Mouse (Mus musculus): ENCODE measurements around the gene Ckap5. TPM values are rescaled to one million over a fixed set of nuclear protein-coding genes. Genes with fewer than 3 reads are reported as not detected.
"Not testable (repeated sequence)": the region's sequence is repeated elsewhere in the genome, so short reads cannot be mapped to it uniquely, and the experiment has no call there.

The Ckap5 gene
- polyA plus RNA-seq, 1 experiment from 2014 or later, result 123 TPM

DNA sequence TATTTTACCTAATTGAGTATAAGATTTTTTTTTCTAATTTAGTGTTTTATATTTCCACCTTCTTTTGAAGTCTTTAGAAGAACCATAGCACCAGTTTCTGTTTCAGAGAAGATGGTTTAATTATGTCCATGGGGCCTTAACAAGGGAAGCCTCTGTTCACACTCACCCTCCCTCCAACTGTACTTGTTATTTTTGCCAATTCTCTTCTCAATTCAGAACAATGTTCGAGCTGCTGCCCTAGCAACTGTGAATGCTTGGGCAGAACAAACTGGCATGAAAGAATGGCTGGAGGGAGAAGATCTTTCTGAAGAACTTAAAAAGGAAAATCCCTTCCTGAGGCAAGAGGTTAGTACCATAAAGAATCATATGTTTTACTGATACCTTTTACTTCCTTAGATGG lies 54.3 kb downstream of the Ckap5 start:
- DNase-seq (ENCODE audit: low spot score) (no peak), ATAC-seq (replicated peaks; ENCODE audit: insufficient number of reproducible peaks, low FRiP score, low TSS enrichment, low read depth) (no peak)
- no peaks in the 10 kb centered on the region for H3K27me3 ChIP-seq (ENCODE audit: control insufficient read depth, insufficient read depth, low read length)
- no peak overlapping the region for H3K4me3 ChIP-seq (ENCODE audit: low read depth, low read length)
- H3K4me1 ChIP-seq (ENCODE audit: control insufficient read depth, insufficient read depth, low read length), result no peaks in the 10 kb centered on the region
- H3K9ac ChIP-seq (replicated peaks; ENCODE audit: low read length), result no peak overlapping the region
- H3K9me3 ChIP-seq (replicated peaks; ENCODE audit: control insufficient read depth, low read length), result no peaks in the 10 kb centered on the region
- no peak overlapping the region for H3K27ac ChIP-seq (replicated peaks; ENCODE audit: low read depth, low read length)
- WGBS, result 96% methylated on average over 1 of the region's 1 CpGs
- H3K36me3 ChIP-seq (replicated peaks; ENCODE audit: control insufficient read depth, insufficient read depth, low read depth, low read length), result peaks cover 7% of the 10 kb centered on the region
- no peak overlapping the region for H3K4me2 ChIP-seq (ENCODE audit: low read depth, low read length)

DNA sequence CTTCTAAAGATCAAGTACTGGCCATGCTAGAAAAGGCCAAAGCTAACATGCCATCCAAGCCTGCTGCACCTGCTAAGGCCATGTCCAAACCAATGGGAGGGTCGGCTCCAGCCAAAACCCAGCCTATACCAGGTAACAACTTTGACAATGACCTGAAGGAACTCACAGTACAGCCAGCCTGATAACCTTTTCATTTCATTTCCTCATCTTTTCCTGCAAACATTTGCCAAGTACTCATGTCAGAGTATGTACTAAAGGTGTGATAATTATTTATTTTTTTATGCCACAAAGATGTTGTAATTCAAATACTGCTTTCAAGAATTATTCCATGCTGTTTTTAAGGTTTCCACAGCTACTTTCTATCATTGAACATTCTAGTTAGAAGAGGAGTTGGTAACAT lies 59.7 kb downstream of the Ckap5 start:
- no peak for DNase-seq (ENCODE audit: low spot score)
- H3K27ac ChIP-seq (replicated peaks; ENCODE audit: low read depth, low read length), result no peak overlapping the region
- H3K4me2 ChIP-seq (ENCODE audit: low read depth, low read length), result no peak overlapping the region
- H3K4me3 ChIP-seq (ENCODE audit: low read depth, low read length), result no peak overlapping the region
- WGBS, result 93% methylated on average over 1 of the region's 1 CpGs
- no peaks in the 10 kb centered on the region for H3K4me1 ChIP-seq (ENCODE audit: control insufficient read depth, insufficient read depth, low read length)
- no peaks in the 10 kb centered on the region for H3K9me3 ChIP-seq (replicated peaks; ENCODE audit: control insufficient read depth, low read length)
- H3K27me3 ChIP-seq (ENCODE audit: control insufficient read depth, insufficient read depth, low read length), result no peaks in the 10 kb centered on the region
- H3K9ac ChIP-seq (replicated peaks; ENCODE audit: low read length), result no peak overlapping the region
- peaks cover 13% of the 10 kb centered on the region for H3K36me3 ChIP-seq (replicated peaks; ENCODE audit: control insufficient read depth, insufficient read depth, low read depth, low read length)
- ATAC-seq (replicated peaks; ENCODE audit: insufficient number of reproducible peaks, low FRiP score, low TSS enrichment, low read depth), result no peak

DNA sequence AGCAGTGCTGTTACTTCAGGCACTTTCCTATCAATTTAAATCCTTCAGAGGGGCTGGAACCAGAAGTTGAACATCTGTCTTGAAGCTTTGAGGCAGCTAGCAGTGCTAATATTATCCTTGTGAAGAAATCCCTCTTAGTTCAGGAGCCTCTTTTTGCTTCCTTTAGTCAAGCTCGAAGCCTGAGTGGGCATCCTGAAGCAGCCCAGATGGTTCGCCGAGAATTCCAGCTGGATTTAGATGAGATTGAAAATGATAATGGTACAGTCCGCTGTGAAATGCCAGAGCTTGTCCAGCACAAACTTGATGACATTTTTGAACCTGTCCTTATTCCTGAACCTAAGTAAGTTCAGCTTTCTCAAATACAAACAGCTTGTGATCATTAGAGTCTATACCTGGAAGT lies 73.9 kb downstream of the Ckap5 start:
- 96% methylated on average over 4 of the region's 4 CpGs for WGBS

DNA sequence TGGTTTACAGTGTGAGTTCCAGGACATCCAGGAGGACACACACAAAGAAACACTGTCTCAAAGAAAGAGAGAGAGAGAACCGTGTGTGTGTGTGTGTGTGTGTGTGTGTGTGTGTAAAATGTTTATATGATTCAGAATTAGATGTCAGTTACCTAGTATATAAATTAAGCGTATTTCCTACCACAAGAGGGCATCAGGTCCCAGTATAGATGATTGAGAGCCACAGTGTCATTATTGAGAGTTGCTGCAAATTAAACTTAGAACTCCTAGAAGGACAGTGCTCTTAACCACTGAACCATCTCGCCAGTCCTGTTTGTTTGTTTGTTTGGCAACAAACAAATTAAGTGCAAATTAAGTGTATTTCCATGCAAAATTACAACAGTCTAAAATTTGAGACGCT lies 75.8 kb downstream of the Ckap5 start:
- ATAC-seq (replicated peaks; ENCODE audit: insufficient number of reproducible peaks, low FRiP score, low TSS enrichment, low read depth), result no peak
- WGBS, result 89% methylated on average over 4 of the region's 4 CpGs
- no peaks in the 10 kb centered on the region for H3K27me3 ChIP-seq (ENCODE audit: control insufficient read depth, insufficient read depth, low read length)
- DNase-seq (ENCODE audit: low spot score), result peak; percentile 11
- H3K36me3 ChIP-seq (replicated peaks; ENCODE audit: control insufficient read depth, insufficient read depth, low read depth, low read length), result peaks cover 18% of the 10 kb centered on the region
- no peak overlapping the region for H3K27ac ChIP-seq (replicated peaks; ENCODE audit: low read depth, low read length)
- no peak overlapping the region for H3K4me3 ChIP-seq (ENCODE audit: low read depth, low read length)
- H3K4me1 ChIP-seq (ENCODE audit: control insufficient read depth, insufficient read depth, low read length), result no peaks in the 10 kb centered on the region
- H3K9me3 ChIP-seq (replicated peaks; ENCODE audit: control insufficient read depth, low read length), result no peaks in the 10 kb centered on the region
- no peak overlapping the region for H3K4me2 ChIP-seq (ENCODE audit: low read depth, low read length)
- no peak overlapping the region for H3K9ac ChIP-seq (replicated peaks; ENCODE audit: low read length)

More for the DNA sequence above, 73.9 kb downstream of the Ckap5 start:
- Histone ChIP-seq H3K27ac (replicated peaks; ENCODE audit: low read depth, low read length) (no peak overlapping the region), H3K4me1 (ENCODE audit: control insufficient read depth, insufficient read depth, low read length) (no peaks in the 10 kb centered on the region), H3K9ac (replicated peaks; ENCODE audit: low read length) (no peak overlapping the region), H3K4me2 (ENCODE audit: low read depth, low read length) (no peak overlapping the region), H3K9me3 (replicated peaks; ENCODE audit: control insufficient read depth, low read length) (no peaks in the 10 kb centered on the region), H3K4me3 (ENCODE audit: low read depth, low read length) (no peak overlapping the region), H3K27me3 (ENCODE audit: control insufficient read depth, insufficient read depth, low read length) (no peaks in the 10 kb centered on the region), H3K36me3 (replicated peaks; ENCODE audit: control insufficient read depth, insufficient read depth, low read depth, low read length) (peaks cover 24% of the 10 kb centered on the region)
- ATAC-seq (replicated peaks; ENCODE audit: insufficient number of reproducible peaks, low FRiP score, low TSS enrichment, low read depth), result no peak
- no peak for DNase-seq (ENCODE audit: low spot score)

DNA sequence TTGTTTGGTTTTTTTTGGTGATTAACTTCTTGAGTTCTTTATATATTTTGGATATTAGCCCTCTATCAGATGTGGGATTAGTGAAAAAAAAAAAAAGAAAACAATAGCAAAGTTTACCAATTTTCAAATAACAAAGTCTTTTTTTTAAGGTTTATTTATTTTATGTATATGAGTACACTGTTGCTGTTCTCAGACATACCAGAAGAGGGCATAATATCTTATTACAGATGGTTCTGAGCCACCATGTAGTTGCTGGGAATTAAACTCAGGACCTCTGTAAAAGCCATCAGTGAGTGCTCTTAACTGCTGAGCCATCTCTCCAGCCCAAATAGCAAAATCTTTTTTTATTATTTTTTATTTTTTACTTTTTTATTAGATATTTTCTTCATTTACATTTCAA lies 82.8 kb downstream of the Ckap5 start:
- not testable (repeated sequence) for H3K36me3 ChIP-seq (replicated peaks; ENCODE audit: control insufficient read depth, insufficient read depth, low read depth, low read length); H3K4me1 ChIP-seq (ENCODE audit: control insufficient read depth, insufficient read depth, low read length); H3K9me3 ChIP-seq (replicated peaks; ENCODE audit: control insufficient read depth, low read length); DNase-seq (ENCODE audit: low spot score); H3K27ac ChIP-seq (replicated peaks; ENCODE audit: low read depth, low read length); ATAC-seq (replicated peaks; ENCODE audit: insufficient number of reproducible peaks, low FRiP score, low TSS enrichment, low read depth); H3K4me2 ChIP-seq (ENCODE audit: low read depth, low read length); H3K4me3 ChIP-seq (ENCODE audit: low read depth, low read length); H3K27me3 ChIP-seq (ENCODE audit: control insufficient read depth, insufficient read depth, low read length); H3K9ac ChIP-seq (replicated peaks; ENCODE audit: low read length)

DNA sequence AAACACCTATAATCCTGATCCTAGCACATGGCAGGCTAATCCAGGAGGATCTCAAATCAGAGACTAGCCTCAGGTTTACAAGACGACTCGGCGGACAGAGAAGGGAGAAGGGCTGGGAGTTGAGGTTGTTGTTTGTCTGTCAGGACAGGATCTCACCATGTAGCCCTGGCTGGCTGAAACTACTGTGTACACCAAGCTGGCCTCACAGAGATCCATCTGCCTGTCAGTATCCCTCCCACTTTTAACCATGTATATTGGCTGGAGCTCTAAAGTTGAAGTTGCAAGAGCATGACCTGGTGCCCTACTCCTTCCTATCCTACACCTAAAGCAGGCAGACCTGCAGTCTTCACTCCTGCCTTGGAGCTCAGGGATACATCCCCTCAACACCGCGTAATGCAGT lies 95.8 kb downstream of the Ckap5 start:
- H3K27me3 ChIP-seq (ENCODE audit: control insufficient read depth, insufficient read depth, low read length), result no peaks in the 10 kb centered on the region
- H3K36me3 ChIP-seq (replicated peaks; ENCODE audit: control insufficient read depth, insufficient read depth, low read depth, low read length), result peaks cover 10% of the 10 kb centered on the region
- no peak overlapping the region for H3K4me2 ChIP-seq (ENCODE audit: low read depth, low read length)
- H3K27ac ChIP-seq (replicated peaks; ENCODE audit: low read depth, low read length), result no peak overlapping the region
- no peak overlapping the region for H3K9ac ChIP-seq (replicated peaks; ENCODE audit: low read length)
- no peak for DNase-seq (ENCODE audit: low spot score)
- H3K4me1 ChIP-seq (ENCODE audit: control insufficient read depth, insufficient read depth, low read length), result no peaks in the 10 kb centered on the region
- no peak for ATAC-seq (replicated peaks; ENCODE audit: insufficient number of reproducible peaks, low FRiP score, low TSS enrichment, low read depth)
- no peak overlapping the region for H3K4me3 ChIP-seq (ENCODE audit: low read depth, low read length)
- no peaks in the 10 kb centered on the region for H3K9me3 ChIP-seq (replicated peaks; ENCODE audit: control insufficient read depth, low read length)
- WGBS, result 94% methylated on average over 5 of the region's 5 CpGs

DNA sequence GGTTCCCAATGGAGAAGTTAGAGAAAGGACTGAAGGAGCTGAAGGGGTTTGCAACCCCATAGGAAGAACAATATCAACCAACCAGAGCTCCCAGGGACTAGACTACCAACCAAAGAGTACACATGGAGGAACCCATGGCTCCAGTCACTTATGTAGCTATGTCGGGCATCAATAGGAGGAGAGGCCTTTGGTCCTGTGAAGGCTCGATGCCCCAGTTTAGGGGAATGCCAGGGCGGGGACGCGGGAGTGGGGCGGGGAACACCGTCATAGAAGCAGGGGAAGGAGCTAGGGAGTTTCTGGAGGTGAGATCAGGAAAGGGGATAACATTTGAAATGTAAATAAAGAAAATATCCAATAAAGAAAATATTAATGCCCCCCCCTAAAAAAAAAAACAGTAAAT lies 96.8 kb downstream of the Ckap5 start:
- not testable (repeated sequence) for H3K4me3 ChIP-seq (ENCODE audit: low read depth, low read length); H3K9ac ChIP-seq (replicated peaks; ENCODE audit: low read length)

DNA sequence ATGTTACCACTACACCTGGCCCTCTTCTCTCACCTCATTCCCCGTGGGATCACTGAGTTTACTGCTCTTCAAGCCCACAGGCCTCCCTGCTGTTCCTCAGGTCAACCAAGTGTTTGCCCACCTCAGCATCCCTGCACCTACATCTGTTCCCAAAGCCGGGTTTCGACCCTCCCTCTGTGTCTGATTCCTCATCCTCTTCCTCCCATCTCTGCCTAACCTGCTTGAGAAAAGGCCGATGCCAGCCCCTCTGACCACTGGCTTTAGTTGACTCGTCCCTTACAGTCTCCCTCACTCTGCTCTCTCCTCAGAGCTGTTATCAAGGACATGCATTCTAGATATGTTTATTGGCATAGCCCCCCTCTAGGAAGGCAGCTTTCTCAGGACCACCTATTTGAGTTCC lies 100.9 kb downstream of the Ckap5 start:
- DNase-seq (ENCODE audit: low spot score), result no peak
- H3K27ac ChIP-seq (replicated peaks; ENCODE audit: low read depth, low read length), result no peak overlapping the region
- H3K4me2 ChIP-seq (ENCODE audit: low read depth, low read length), result no peak overlapping the region
- H3K9ac ChIP-seq (replicated peaks; ENCODE audit: low read length), result no peak overlapping the region
- ATAC-seq (replicated peaks; ENCODE audit: insufficient number of reproducible peaks, low FRiP score, low TSS enrichment, low read depth), result no peak
- H3K9me3 ChIP-seq (replicated peaks; ENCODE audit: control insufficient read depth, low read length), result no peaks in the 10 kb centered on the region
- H3K4me3 ChIP-seq (ENCODE audit: low read depth, low read length), result no peak overlapping the region
- H3K36me3 ChIP-seq (replicated peaks; ENCODE audit: control insufficient read depth, insufficient read depth, low read depth, low read length), result no peaks in the 10 kb centered on the region; the same call in 1 of the 2 replicates
- no peaks in the 10 kb centered on the region for H3K4me1 ChIP-seq (ENCODE audit: control insufficient read depth, insufficient read depth, low read length)
- WGBS, result 79% methylated on average over 5 of the region's 5 CpGs
- H3K27me3 ChIP-seq (ENCODE audit: control insufficient read depth, insufficient read depth, low read length), result no peaks in the 10 kb centered on the region

More for the DNA sequence above, 96.8 kb downstream of the Ckap5 start:
- H3K4me2 ChIP-seq (ENCODE audit: low read depth, low read length); DNase-seq (ENCODE audit: low spot score); H3K27me3 ChIP-seq (ENCODE audit: control insufficient read depth, insufficient read depth, low read length); ATAC-seq (replicated peaks; ENCODE audit: insufficient number of reproducible peaks, low FRiP score, low TSS enrichment, low read depth); H3K4me1 ChIP-seq (ENCODE audit: control insufficient read depth, insufficient read depth, low read length); H3K9me3 ChIP-seq (replicated peaks; ENCODE audit: control insufficient read depth, low read length); H3K27ac ChIP-seq (replicated peaks; ENCODE audit: low read depth, low read length): not testable (repeated sequence)
- H3K36me3 ChIP-seq (replicated peaks; ENCODE audit: control insufficient read depth, insufficient read depth, low read depth, low read length), result peaks cover 10% of the 10 kb centered on the region
- WGBS, result 90% methylated on average over 7 of the region's 7 CpGs
